In genomic region chr2:120976308-120976707, GRCm38 (mm10) we compare ENCODE assay signal across 7 mouse cellular contexts. TPM values are rescaled to one million over a fixed set of nuclear protein-coding genes. Genes with fewer than 3 reads are reported as not detected.
DNase-seq lines count a peak whose midpoint lies in the region; ATAC-seq and TF ChIP-seq lines count a peak whose summit lies in the region.

No protein-coding gene starts in this region.

- no peak for TF ChIP-seq POLR2A in kidney, adult 2 months (IDR thresholded peaks at IDR 0.05; ENCODE audit: low read depth, low read length)

- peak; percentile 21 for DNase-seq in kidney, adult 2 months
- no peak for DNase-seq in kidney, postnatal 25 days
- no peak for DNase-seq in Patski (ENCODE audit: low read depth, low spot score)
- peak; percentile 37 for DNase-seq in midbrain, embryonic 14.5 days
- no peak for DNase-seq in ovary, postnatal 10 days (ENCODE audit: low spot score)
- no peak for DNase-seq in testis, postnatal 10 days (ENCODE audit: low spot score)

- 67% methylated on average over 4 of the region's 4 CpGs for WGBS in kidney, adult 2 months
- WGBS in hindbrain, embryonic 13.5 days: 45% methylated on average over 4 of the region's 4 CpGs
- 51% methylated on average over 4 of the region's 4 CpGs for WGBS in midbrain, embryonic 14.5 days

- 0 out of 2 replicates have a peak, but pooled peaks have one; percentile 21 for TF ChIP-seq CTCF in kidney, adult 2 months (conservative IDR thresholded peaks at IDR 0.05; ENCODE audit: insufficient read depth, insufficient read length, low read depth, low read length)
- peak; percentile 77 for TF ChIP-seq CTCF in Patski (IDR thresholded peaks at IDR 0.05)

- H3K27me3 ChIP-seq in kidney, adult 2 months (replicated peaks; ENCODE audit: control insufficient read depth, insufficient read depth, low read length): no peaks in the 10 kb centered on the region
- H3K27me3 ChIP-seq in Patski: no peaks in the 10 kb centered on the region
- H3K27me3 ChIP-seq in hindbrain, embryonic 13.5 days: 0 out of 2 replicates have a peak, but pooled peaks cover 3% of the 10 kb centered on the region
- H3K27me3 ChIP-seq in midbrain, embryonic 14.5 days (ENCODE audit: control insufficient read depth, insufficient read depth, low read length): no peaks in the 10 kb centered on the region

- H3K9ac ChIP-seq in hindbrain, embryonic 13.5 days: no peak overlapping the region
- H3K9ac ChIP-seq in midbrain, embryonic 14.5 days (replicated peaks; ENCODE audit: low read length): no peak overlapping the region

- peaks cover 3% of the 10 kb centered on the region; the same call in 1 of the 2 replicates for H3K4me1 ChIP-seq in kidney, adult 2 months (ENCODE audit: control insufficient read depth, insufficient read depth, low read length)
- peaks cover 15% of the 10 kb centered on the region for H3K4me1 ChIP-seq in hindbrain, embryonic 13.5 days (replicated peaks)
- 0 out of 2 replicates have a peak, but pooled peaks cover 6% of the 10 kb centered on the region for H3K4me1 ChIP-seq in midbrain, embryonic 14.5 days (ENCODE audit: control insufficient read depth, insufficient read depth, low read length)

- H3K36me3 ChIP-seq in kidney, adult 2 months (ENCODE audit: control insufficient read depth, insufficient read depth, low read length): no peaks in the 10 kb centered on the region
- peaks cover 5% of the 10 kb centered on the region for H3K36me3 ChIP-seq in hindbrain, embryonic 13.5 days
- H3K36me3 ChIP-seq in midbrain, embryonic 14.5 days (ENCODE audit: control insufficient read depth, insufficient read depth, low read length): peaks cover 6% of the 10 kb centered on the region; the same call in 1 of the 2 replicates

- ATAC-seq in Patski: no peak
- no peak for ATAC-seq in hindbrain, embryonic 13.5 days (ENCODE audit: low FRiP score)
- ATAC-seq in midbrain, embryonic 14.5 days (ENCODE audit: low FRiP score, low TSS enrichment): no peak

- no peak overlapping the region; the same call in 1 of the 2 replicates for H3K27ac ChIP-seq in kidney, adult 2 months (ENCODE audit: insufficient read depth, low read depth, low read length)
- H3K27ac ChIP-seq in hindbrain, embryonic 13.5 days: no peak overlapping the region
- no peak overlapping the region for H3K27ac ChIP-seq in midbrain, embryonic 14.5 days (replicated peaks; ENCODE audit: low read depth, low read length)

- CTCF ChIA-PET in Patski (lab: Charles Lee): no interaction called here

- in situ Hi-C loops in Patski (cut with MboI; ENCODE audit: low pct_unique_long_range_greater_than_20kb): no loop called here

- H3K4me2 ChIP-seq in hindbrain, embryonic 13.5 days: peak overlapping the region; percentile 86
- peak overlapping the region; percentile 86 for H3K4me2 ChIP-seq in midbrain, embryonic 14.5 days (ENCODE audit: low read length)

- H3K9me3 ChIP-seq in hindbrain, embryonic 13.5 days: no peaks in the 10 kb centered on the region
- H3K9me3 ChIP-seq in midbrain, embryonic 14.5 days (ENCODE audit: control insufficient read depth, low read length): no peaks in the 10 kb centered on the region

- POLR2A ChIA-PET in Patski (lab: Charles Lee): no interaction called here

- H3K4me3 ChIP-seq in kidney, adult 2 months (ENCODE audit: insufficient read depth, low read depth, low read length): no peak overlapping the region; the same call in 1 of the 2 replicates
- H3K4me3 ChIP-seq in hindbrain, embryonic 13.5 days: no peak overlapping the region
- peak overlapping the region; percentile 71; the same call in 1 of the 2 replicates for H3K4me3 ChIP-seq in midbrain, embryonic 14.5 days (replicated peaks; ENCODE audit: low read depth, low read length)

RNA-seq across cellular contexts. Expression of gene Tmem62, which starts 0.5 kb away (rescaled TPM):
- 9.2 and 10.0 TPM in 2 replicates for polyA plus RNA-seq in kidney, adult 2 months (2012; rRNA removed)
- polyA plus RNA-seq in Patski (2021): 19.5 TPM
- polyA plus RNA-seq in hindbrain, embryonic 13.5 days (2015; fragmentation: Nextera tagmentation; extraction: Ambion mirVana): 9.6 and 11.1 TPM in 2 replicates
- 11.9 and 13.8 TPM in 2 replicates for polyA plus RNA-seq in midbrain, embryonic 14.5 days (2014; fragmentation: Nextera tagmentation; extraction: Ambion mirVana)

RNA-seq across cellular contexts. Expression of gene Ubr1, which starts 5.8 kb away (rescaled TPM):
- polyA plus RNA-seq in kidney, adult 2 months (2012; rRNA removed): 22.0 and 23.0 TPM in 2 replicates
- polyA plus RNA-seq in Patski (2021): 23.0 TPM
- 35.3 and 35.9 TPM in 2 replicates for polyA plus RNA-seq in hindbrain, embryonic 13.5 days (2015; fragmentation: Nextera tagmentation; extraction: Ambion mirVana)
- polyA plus RNA-seq in midbrain, embryonic 14.5 days (2014; fragmentation: Nextera tagmentation; extraction: Ambion mirVana): 28.3 and 40.5 TPM in 2 replicates

RNA-seq across cellular contexts. Expression of gene Ccndbp1, which starts 31.9 kb away (rescaled TPM):
- 34.5 and 40.7 TPM in 2 replicates for polyA plus RNA-seq in kidney, adult 2 months (2012; rRNA removed)
- 54.8 TPM for polyA plus RNA-seq in Patski (2021)
- 78.0 and 85.0 TPM in 2 replicates for polyA plus RNA-seq in hindbrain, embryonic 13.5 days (2015; fragmentation: Nextera tagmentation; extraction: Ambion mirVana)
- polyA plus RNA-seq in midbrain, embryonic 14.5 days (2014; fragmentation: Nextera tagmentation; extraction: Ambion mirVana): 82.6 and 84.9 TPM in 2 replicates

Comparison
In these comparisons a context has a peak if more than half of its experiments do, and no peak if none do; other contexts are left out.
1. DNase-seq: peak in kidney, adult 2 months (single experiment) and midbrain, embryonic 14.5 days (single experiment); none in kidney, postnatal 25 days (0 of 2), Patski (single experiment), ovary, postnatal 10 days (single experiment) and testis, postnatal 10 days (single experiment).